Mouse (Mus musculus) E14TG2a.4 (cell line): ENCODE results near the gene Ints11.

Experiments used
- H3K27me3 ChIP-seq: 2 replicates; pipeline ENCODE4 v1.6.1; 2014; ENCODE audit warnings: low read length, control low read depth; ENCODE audit not compliant: insufficient read depth
- H3K36me3 ChIP-seq: 2 replicates; pipeline ENCODE4 v1.6.1; 2014; ENCODE audit warnings: low read length, control low read depth; ENCODE audit not compliant: insufficient read depth
- H3K4me1 ChIP-seq: replicated peaks from 2 replicates; pipeline ENCODE4 v1.6.1; 2014; ENCODE audit warnings: low read depth, low read length, control low read depth
- H3K4me3 ChIP-seq: replicated peaks from 2 replicates; pipeline ENCODE4 v1.5.1; 2014; ENCODE audit warnings: mild to moderate bottlenecking, low read length
- H3K9me3 ChIP-seq: 2 replicates; pipeline ENCODE4 v1.6.1; 2014; ENCODE audit warnings: low read length, control low read depth
- CTCF ChIP-seq: conservative IDR thresholded peaks from 2 replicates; pipeline ENCODE4 v1.5.1; 2014; ENCODE audit warnings: low read length
- NANOG ChIP-seq: IDR thresholded peaks from 2 replicates; pipeline ENCODE4 v1.6.1; 2014; ENCODE audit warnings: borderline replicate concordance, low read length, mixed read lengths
- POU5F1 ChIP-seq: IDR thresholded peaks from 2 replicates; pipeline ENCODE4 v1.6.1; 2014; ENCODE audit warnings: low read length, borderline replicate concordance

Gene Ints11

GRCm38 (mm10) chr4:155851951-155852411 is 17.4 kb upstream of the Ints11 start:
- H3K9me3 ChIP-seq: no peaks in the 10 kb centered on the region
- H3K4me3 ChIP-seq: no peak overlapping the region
- H3K27me3 ChIP-seq: no peaks in the 10 kb centered on the region
- peaks cover 47% of the 10 kb centered on the region for H3K4me1 ChIP-seq
- TF ChIP-seq NANOG (no peak), CTCF (no peak), POU5F1 (no peak)
- peaks cover 42% of the 10 kb centered on the region for H3K36me3 ChIP-seq

- Histone ChIP-seq H3K27me3 (no peaks in the 10 kb centered on the region), H3K9me3 (no peaks in the 10 kb centered on the region), H3K4me1 (peaks cover 40% of the 10 kb centered on the region), H3K4me3 (no peak overlapping the region), H3K36me3 (peaks cover 56% of the 10 kb centered on the region)
- TF ChIP-seq POU5F1 (no peak), NANOG (no peak), CTCF (no peak)
Observed at GRCm38 (mm10) chr4:155853421-155853820, 15.9 kb upstream of the Ints11 start.

DNA sequence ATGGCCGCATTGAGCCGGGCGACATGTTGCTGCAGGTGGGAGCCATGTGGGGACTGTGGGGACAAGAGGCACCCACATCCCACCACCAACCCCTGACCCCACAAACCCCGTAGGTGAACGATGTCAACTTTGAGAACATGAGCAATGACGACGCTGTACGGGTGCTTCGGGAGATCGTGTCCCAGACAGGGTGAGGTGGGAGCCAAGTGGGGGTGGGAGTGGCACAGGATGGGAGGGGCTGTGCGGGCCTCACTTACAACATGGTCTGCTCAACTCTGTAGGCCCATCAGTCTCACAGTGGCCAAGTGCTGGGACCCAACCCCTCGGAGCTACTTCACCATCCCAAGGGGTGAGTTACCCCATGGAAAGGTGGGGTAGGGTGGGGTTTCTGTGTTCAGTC is 14.4 kb upstream of the Ints11 start:
- Histone ChIP-seq H3K36me3 (peaks cover 65% of the 10 kb centered on the region), H3K4me1 (peaks cover 31% of the 10 kb centered on the region), H3K27me3 (no peaks in the 10 kb centered on the region), H3K9me3 (no peaks in the 10 kb centered on the region), H3K4me3 (no peak overlapping the region)
- TF ChIP-seq CTCF: no peak
- no peak for TF ChIP-seq POU5F1
- TF ChIP-seq NANOG: no peak

DNA sequence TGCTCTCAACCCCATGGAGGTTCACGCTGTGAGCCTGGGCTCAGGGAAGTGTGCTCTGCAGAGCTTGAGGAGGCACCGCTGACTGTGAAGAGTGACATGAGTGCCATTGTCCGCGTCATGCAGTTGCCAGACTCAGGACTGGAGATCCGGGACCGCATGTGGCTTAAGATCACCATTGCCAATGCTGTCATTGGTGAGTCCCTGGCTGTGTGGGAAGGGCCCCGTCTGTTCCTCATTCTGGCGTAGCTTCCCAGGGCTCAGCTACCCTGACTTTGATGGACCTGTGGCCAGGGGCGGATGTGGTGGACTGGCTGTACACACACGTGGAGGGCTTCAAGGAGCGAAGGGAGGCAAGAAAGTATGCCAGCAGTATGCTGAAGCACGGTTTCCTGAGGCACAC is 13.3 kb upstream of the Ints11 start:
- H3K36me3 ChIP-seq: peaks cover 76% of the 10 kb centered on the region
- H3K9me3 ChIP-seq: no peaks in the 10 kb centered on the region
- no peaks in the 10 kb centered on the region for H3K27me3 ChIP-seq
- TF ChIP-seq POU5F1: no peak
- TF ChIP-seq CTCF: no peak
- TF ChIP-seq NANOG: no peak
- peaks cover 37% of the 10 kb centered on the region for H3K4me1 ChIP-seq
- H3K4me3 ChIP-seq: no peak overlapping the region

GRCm38 (mm10) chr4:155856881-155857280 is 12.5 kb upstream of the Ints11 start:
- Histone ChIP-seq H3K4me1 (peaks cover 34% of the 10 kb centered on the region), H3K36me3 (peaks cover 81% of the 10 kb centered on the region), H3K9me3 (no peaks in the 10 kb centered on the region), H3K27me3 (no peaks in the 10 kb centered on the region), H3K4me3 (no peak overlapping the region)
- no peak for TF ChIP-seq POU5F1
- TF ChIP-seq CTCF: no peak
- no peak for TF ChIP-seq NANOG

DNA sequence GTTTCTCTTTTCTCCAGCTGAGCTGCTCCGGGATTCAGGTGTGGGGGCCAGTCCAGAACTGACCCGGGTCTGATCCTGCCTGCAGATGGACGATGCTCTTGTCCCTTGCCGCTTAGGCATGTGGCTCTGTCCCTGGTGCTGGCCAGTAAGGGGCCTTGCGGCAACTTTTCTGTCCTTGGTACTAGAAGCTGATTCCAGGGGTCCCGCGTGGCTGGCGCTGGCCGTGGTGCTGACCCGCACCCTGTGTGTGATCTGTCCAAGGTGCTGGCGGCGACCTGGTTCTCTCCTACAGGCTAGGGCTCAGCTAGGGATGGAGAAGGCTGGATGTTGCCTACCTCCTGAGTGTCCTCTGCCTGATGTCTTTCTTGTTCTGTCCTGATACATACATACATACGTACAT is 10.0 kb upstream of the Ints11 start:
- Histone ChIP-seq H3K36me3 (peaks cover 72% of the 10 kb centered on the region), H3K9me3 (no peaks in the 10 kb centered on the region), H3K4me3 (no peak overlapping the region), H3K4me1 (peaks cover 25% of the 10 kb centered on the region), H3K27me3 (no peaks in the 10 kb centered on the region)
- TF ChIP-seq CTCF (no peak), POU5F1 (no peak), NANOG (no peak)

DNA sequence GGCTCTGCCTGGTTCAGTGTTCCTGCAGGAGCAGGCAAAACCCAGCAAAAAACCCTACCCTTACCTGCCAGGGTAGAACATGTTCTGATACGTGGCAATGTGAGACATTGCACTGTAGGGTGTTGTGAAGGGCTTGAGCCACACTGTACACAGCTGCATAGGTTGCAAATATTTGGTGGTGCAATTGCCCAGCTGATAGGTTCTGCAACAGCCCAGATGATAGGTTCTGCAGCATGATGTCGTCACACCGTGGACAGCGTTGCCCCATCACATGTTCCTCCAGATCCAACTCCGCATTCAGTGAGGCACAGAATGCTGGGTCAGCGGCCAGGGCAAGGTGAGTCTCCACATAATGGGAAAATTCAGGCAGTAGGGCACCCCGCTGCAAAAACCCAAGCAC is 7.6 kb upstream of the Ints11 start:
- TF ChIP-seq CTCF (no peak), POU5F1 (no peak), NANOG (no peak)
- H3K4me3 ChIP-seq: no peak overlapping the region
- no peaks in the 10 kb centered on the region for H3K27me3 ChIP-seq
- peaks cover 8% of the 10 kb centered on the region; the same call in 1 of the 2 replicates for H3K4me1 ChIP-seq
- H3K9me3 ChIP-seq: no peaks in the 10 kb centered on the region
- H3K36me3 ChIP-seq: peaks cover 72% of the 10 kb centered on the region

DNA sequence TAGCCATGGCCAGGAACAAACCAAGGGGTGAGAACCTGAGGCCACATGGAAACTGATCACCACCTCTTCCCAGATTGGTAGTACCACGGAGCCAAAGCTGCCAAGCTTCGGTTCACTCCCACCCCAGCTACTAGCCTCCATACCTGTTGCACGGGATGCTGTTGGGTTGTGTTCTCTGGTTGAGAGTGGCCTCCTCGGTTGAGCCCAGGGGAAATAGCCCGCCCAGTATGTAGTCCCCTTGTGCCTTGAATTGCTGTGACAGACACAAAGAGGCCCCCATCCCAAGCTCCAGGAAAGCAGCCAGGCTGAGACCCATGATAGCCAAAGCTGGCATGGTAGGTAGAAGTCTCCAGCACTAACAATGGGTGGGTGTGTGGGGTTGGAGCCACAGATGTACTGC is 6.3 kb upstream of the Ints11 start, which contains the start of gene Tas1r3:
Gene Tas1r3 (minus strand): TSS at position 362 of the 400 bp plus-strand sequence.
- Histone ChIP-seq H3K36me3 (peaks cover 70% of the 10 kb centered on the region), H3K27me3 (no peaks in the 10 kb centered on the region), H3K4me3 (no peak within 1 kb of the TSS), H3K4me1 (peaks cover 7% of the 10 kb centered on the region; the same call in 1 of the 2 replicates), H3K9me3 (no peaks in the 10 kb centered on the region)
- no peak for TF ChIP-seq CTCF
- no peak for TF ChIP-seq NANOG
- no peak for TF ChIP-seq POU5F1
